Mouse (Mus musculus): ENCODE results near the gene Frmd4b. TPM values are rescaled to one million over a fixed set of nuclear protein-coding genes. Genes with fewer than 3 reads are reported as not detected.

The Frmd4b gene
- polyA plus RNA-seq, 1 experiment from 2014 or later = 39.4 TPM

- no peak for ATAC-seq (ENCODE audit: low FRiP score)
- H3K36me3 ChIP-seq (replicated peaks) = peaks cover 7% of the 10 kb centered on the region
These were observed 302.0 kb downstream of the Frmd4b start for GRCm38 (mm10) chr6:97315311-97315710.

GRCm38 (mm10) chr6:97312545-97312939 lies 304.8 kb downstream of the Frmd4b start:
- no peaks in the 10 kb centered on the region for H3K9me3 ChIP-seq
- H3K27me3 ChIP-seq = peaks cover 10% of the 10 kb centered on the region
- peak overlapping the region; percentile 58 for H3K4me2 ChIP-seq
- H3K9ac ChIP-seq = no peak overlapping the region; the same call in 1 of the 2 replicates
- peak overlapping the region; percentile 34 for H3K4me3 ChIP-seq (replicated peaks)
- peaks cover 36% of the 10 kb centered on the region for H3K4me1 ChIP-seq
- 17% methylated on average over 3 of the region's 3 CpGs for WGBS
- peak; percentile 47; the same call in 1 of the 2 replicates for ATAC-seq (ENCODE audit: low FRiP score)
- peak overlapping the region; percentile 42; the same call in 1 of the 2 replicates for H3K27ac ChIP-seq
- peaks cover 10% of the 10 kb centered on the region for H3K36me3 ChIP-seq (replicated peaks)

More at GRCm38 (mm10) chr6:97315311-97315710, 302.0 kb downstream of the Frmd4b start:
- 71% methylated on average over 3 of the region's 3 CpGs for WGBS
- Histone ChIP-seq H3K9ac (no peak overlapping the region), H3K27ac (no peak overlapping the region), H3K4me3 (replicated peaks) (no peak overlapping the region), H3K9me3 (no peaks in the 10 kb centered on the region), H3K4me1 (peaks cover 31% of the 10 kb centered on the region), H3K27me3 (peaks cover 10% of the 10 kb centered on the region), H3K4me2 (no peak overlapping the region)

GRCm38 (mm10) chr6:97311599-97312544 lies 305.5 kb downstream of the Frmd4b start:
- H3K9ac ChIP-seq = peak overlapping the region; percentile 8
- ATAC-seq (ENCODE audit: low FRiP score) = peak; percentile 81
- peak overlapping the region; percentile 42; the same call in 1 of the 2 replicates for H3K27ac ChIP-seq
- H3K9me3 ChIP-seq = no peaks in the 10 kb centered on the region
- H3K36me3 ChIP-seq (replicated peaks) = peaks cover 9% of the 10 kb centered on the region; the same call in 1 of the 2 replicates
- 3% methylated on average over 33 of the region's 33 CpGs for WGBS
- H3K4me3 ChIP-seq (replicated peaks) = peak overlapping the region; percentile 34
- H3K4me1 ChIP-seq = peaks cover 36% of the 10 kb centered on the region
- peaks cover 10% of the 10 kb centered on the region for H3K27me3 ChIP-seq
- peak overlapping the region; percentile 58 for H3K4me2 ChIP-seq

GRCm38 (mm10) chr6:97310901-97311331 lies 306.4 kb downstream of the Frmd4b start:
- Histone ChIP-seq H3K9ac (0 out of 2 replicates have a peak overlapping the region, but pooled peaks have one; percentile 8), H3K36me3 (replicated peaks) (peaks cover 15% of the 10 kb centered on the region), H3K4me1 (peaks cover 36% of the 10 kb centered on the region), H3K4me3 (replicated peaks) (no peak overlapping the region; the same call in 1 of the 2 replicates), H3K9me3 (no peaks in the 10 kb centered on the region), H3K27me3 (peaks cover 10% of the 10 kb centered on the region), H3K27ac (no peak overlapping the region), H3K4me2 (peak overlapping the region; percentile 58)
- ATAC-seq (ENCODE audit: low FRiP score) = no peak
- 48% methylated on average over 7 of the region's 7 CpGs for WGBS

- no peaks in the 10 kb centered on the region for H3K9me3 ChIP-seq
- no peak overlapping the region for H3K4me3 ChIP-seq (replicated peaks)
- H3K4me1 ChIP-seq = peaks cover 36% of the 10 kb centered on the region
- no peak overlapping the region for H3K27ac ChIP-seq
- no peak overlapping the region for H3K4me2 ChIP-seq
- H3K36me3 ChIP-seq (replicated peaks) = peaks cover 29% of the 10 kb centered on the region
- H3K27me3 ChIP-seq = peaks cover 10% of the 10 kb centered on the region
- ATAC-seq (ENCODE audit: low FRiP score) = no peak
- no peak overlapping the region for H3K9ac ChIP-seq
- 46% methylated on average over 6 of the region's 6 CpGs for WGBS
These were observed 308.2 kb downstream of the Frmd4b start for GRCm38 (mm10) chr6:97309161-97309560.

- Histone ChIP-seq H3K36me3 (replicated peaks) (peaks cover 35% of the 10 kb centered on the region), H3K9ac (no peak overlapping the region), H3K4me1 (peaks cover 32% of the 10 kb centered on the region), H3K27me3 (peaks cover 10% of the 10 kb centered on the region), H3K27ac (no peak overlapping the region), H3K9me3 (no peaks in the 10 kb centered on the region), H3K4me3 (replicated peaks) (no peak overlapping the region), H3K4me2 (no peak overlapping the region)
- 86% methylated on average over 6 of the region's 6 CpGs for WGBS
- no peak for ATAC-seq (ENCODE audit: low FRiP score)
These were observed 308.8 kb downstream of the Frmd4b start for GRCm38 (mm10) chr6:97308562-97308961.

GRCm38 (mm10) chr6:97307231-97307630 lies 310.1 kb downstream of the Frmd4b start:
- no peak overlapping the region for H3K4me2 ChIP-seq
- H3K27me3 ChIP-seq = peaks cover 10% of the 10 kb centered on the region
- WGBS = 75% methylated on average over 8 of the region's 8 CpGs
- peaks cover 45% of the 10 kb centered on the region for H3K36me3 ChIP-seq (replicated peaks)
- ATAC-seq (ENCODE audit: low FRiP score) = no peak
- no peak overlapping the region for H3K27ac ChIP-seq
- H3K9ac ChIP-seq = no peak overlapping the region
- H3K4me3 ChIP-seq (replicated peaks) = no peak overlapping the region
- H3K4me1 ChIP-seq = peaks cover 21% of the 10 kb centered on the region
- no peaks in the 10 kb centered on the region for H3K9me3 ChIP-seq

GRCm38 (mm10) chr6:97306351-97306750 lies 311.0 kb downstream of the Frmd4b start:
- Histone ChIP-seq H3K9me3 (no peaks in the 10 kb centered on the region), H3K9ac (no peak overlapping the region), H3K27me3 (peaks cover 6% of the 10 kb centered on the region; the same call in 1 of the 2 replicates), H3K4me3 (replicated peaks) (no peak overlapping the region), H3K4me2 (no peak overlapping the region), H3K4me1 (peaks cover 12% of the 10 kb centered on the region), H3K36me3 (replicated peaks) (peaks cover 45% of the 10 kb centered on the region), H3K27ac (no peak overlapping the region)
- ATAC-seq (ENCODE audit: low FRiP score) = no peak
- WGBS = 85% methylated on average over 11 of the region's 11 CpGs

- H3K36me3 ChIP-seq (replicated peaks) = peaks cover 46% of the 10 kb centered on the region
- no peak overlapping the region for H3K4me2 ChIP-seq
- H3K27me3 ChIP-seq = no peaks in the 10 kb centered on the region
- ATAC-seq (ENCODE audit: low FRiP score) = no peak
- H3K27ac ChIP-seq = no peak overlapping the region
- 0 out of 2 replicates have a peak, but pooled peaks cover 5% of the 10 kb centered on the region for H3K4me1 ChIP-seq
- no peaks in the 10 kb centered on the region for H3K9me3 ChIP-seq
- 90% methylated on average over 7 of the region's 7 CpGs for WGBS
- H3K9ac ChIP-seq = no peak overlapping the region
- H3K4me3 ChIP-seq (replicated peaks) = no peak overlapping the region
These were observed 311.9 kb downstream of the Frmd4b start for GRCm38 (mm10) chr6:97305491-97305890.

GRCm38 (mm10) chr6:97305010-97305409 lies 312.3 kb downstream of the Frmd4b start:
- Histone ChIP-seq H3K36me3 (replicated peaks) (peaks cover 47% of the 10 kb centered on the region), H3K27ac (no peak overlapping the region), H3K9ac (no peak overlapping the region), H3K4me3 (replicated peaks) (no peak overlapping the region), H3K9me3 (no peaks in the 10 kb centered on the region), H3K4me2 (no peak overlapping the region), H3K4me1 (0 out of 2 replicates have a peak, but pooled peaks cover 5% of the 10 kb centered on the region), H3K27me3 (no peaks in the 10 kb centered on the region)
- 71% methylated on average over 11 of the region's 11 CpGs for WGBS
- ATAC-seq (ENCODE audit: low FRiP score) = no peak

- Histone ChIP-seq H3K9ac (no peak overlapping the region), H3K4me2 (no peak overlapping the region), H3K4me1 (no peaks in the 10 kb centered on the region), H3K36me3 (replicated peaks) (peaks cover 54% of the 10 kb centered on the region), H3K27me3 (no peaks in the 10 kb centered on the region), H3K27ac (no peak overlapping the region), H3K4me3 (replicated peaks) (no peak overlapping the region), H3K9me3 (no peaks in the 10 kb centered on the region)
- ATAC-seq (ENCODE audit: low FRiP score) = no peak
- WGBS = 86% methylated on average over 9 of the region's 9 CpGs
These were observed 313.8 kb downstream of the Frmd4b start for GRCm38 (mm10) chr6:97303277-97304109.

GRCm38 (mm10) chr6:97302303-97302702 lies 315.0 kb downstream of the Frmd4b start:
- Histone ChIP-seq H3K4me3 (replicated peaks) (no peak overlapping the region), H3K4me1 (no peaks in the 10 kb centered on the region), H3K27me3 (no peaks in the 10 kb centered on the region), H3K9ac (no peak overlapping the region), H3K27ac (no peak overlapping the region), H3K9me3 (no peaks in the 10 kb centered on the region), H3K36me3 (replicated peaks) (peaks cover 58% of the 10 kb centered on the region), H3K4me2 (no peak overlapping the region)
- WGBS = 72% methylated on average over 7 of the region's 7 CpGs
- ATAC-seq (ENCODE audit: low FRiP score) = no peak
